Mouse (Mus musculus) MEL-GATA-1-ER (cell line): ENCODE measurements around the gene Use1.

ENCODE experiments used
- DNase-seq: peaks from one replicate; pipeline ENCODE4 v3.0.0-alpha.2; 2012; ENCODE audit warnings: low read depth; ENCODE audit errors: extremely low read depth

Gene Use1

DNA sequence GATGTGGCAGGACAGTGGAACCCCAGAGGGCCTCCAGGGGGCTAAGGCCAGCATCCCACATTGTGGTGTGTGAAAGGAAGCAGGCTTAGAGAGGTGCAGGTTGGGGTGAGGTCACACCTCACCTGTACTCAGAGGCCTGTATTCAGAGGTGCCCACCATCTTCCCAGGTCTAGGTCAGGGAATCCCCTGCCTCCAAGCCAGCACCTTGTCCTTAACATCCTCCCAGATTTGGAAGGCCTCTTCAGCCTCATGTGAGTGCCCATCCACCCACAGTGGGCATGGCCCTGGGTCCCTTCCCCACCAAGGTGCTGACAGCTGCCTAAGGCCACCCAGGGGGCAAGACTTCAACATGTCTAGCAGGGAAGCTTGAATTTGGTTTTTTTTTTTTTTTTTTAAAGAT, 34.8 kb downstream of the Use1 start:
- DNase-seq = no peak

GRCm38 (mm10) chr8:71402446-71402964, 35.9 kb downstream of the Use1 start:
- no peak for DNase-seq

DNA sequence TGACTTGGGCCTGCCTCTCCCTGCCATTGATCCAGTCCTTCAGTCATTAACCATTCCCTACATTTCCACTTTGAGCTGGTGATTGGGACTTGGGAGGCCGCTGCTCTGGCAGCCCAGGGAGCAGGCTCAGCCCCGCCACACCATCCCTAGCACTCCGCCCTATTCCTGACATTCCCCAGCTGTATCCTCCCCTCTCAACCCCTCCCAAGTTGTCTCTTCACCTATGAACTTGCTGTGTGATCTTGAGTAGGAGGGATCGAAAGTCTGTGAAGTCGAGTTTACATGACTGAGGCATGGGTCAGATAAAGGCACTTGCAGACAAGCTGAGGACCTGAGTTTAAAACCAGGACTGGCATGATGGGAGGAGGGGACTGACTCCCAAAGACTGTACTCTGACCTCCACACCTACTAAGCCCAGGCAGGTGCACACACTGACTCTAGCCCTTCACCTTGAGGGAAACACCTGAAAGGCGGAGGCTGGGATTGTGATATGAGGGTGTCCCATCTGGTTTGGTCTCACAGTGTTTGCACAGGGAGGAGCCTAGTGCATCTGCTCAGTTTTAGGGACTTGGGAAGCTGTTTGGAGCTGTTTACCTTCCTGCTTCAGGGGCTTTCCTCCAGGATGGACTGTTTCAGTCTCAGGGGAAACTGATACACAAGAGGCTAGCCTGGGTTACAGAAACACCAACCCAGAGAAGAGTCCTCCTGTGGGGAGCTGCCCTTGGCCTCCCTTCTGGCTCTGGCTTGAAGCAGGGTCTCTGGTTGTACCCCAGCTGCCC, 36.6 kb downstream of the Use1 start:
- no peak for DNase-seq

DNA sequence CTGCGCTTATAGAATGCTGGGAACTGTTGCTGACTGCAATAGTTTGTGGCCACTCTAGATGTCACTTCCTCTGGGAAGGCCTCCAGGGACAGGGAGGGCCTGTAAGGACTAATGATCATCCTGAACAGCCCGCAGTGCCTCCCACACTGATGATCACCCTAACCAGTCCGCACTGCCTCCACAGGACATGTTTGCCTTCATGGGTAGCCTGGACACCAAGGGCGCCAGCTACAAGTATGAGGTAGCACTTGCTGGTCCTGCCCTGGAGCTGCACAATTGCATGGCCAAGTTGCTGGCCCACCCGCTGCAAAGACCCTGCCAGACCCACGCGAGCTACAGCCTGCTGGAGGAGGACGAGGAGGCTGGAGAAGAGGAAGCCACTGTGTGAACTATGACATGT, 37.4 kb downstream of the Use1 start:
- DNase-seq = no peak

DNA sequence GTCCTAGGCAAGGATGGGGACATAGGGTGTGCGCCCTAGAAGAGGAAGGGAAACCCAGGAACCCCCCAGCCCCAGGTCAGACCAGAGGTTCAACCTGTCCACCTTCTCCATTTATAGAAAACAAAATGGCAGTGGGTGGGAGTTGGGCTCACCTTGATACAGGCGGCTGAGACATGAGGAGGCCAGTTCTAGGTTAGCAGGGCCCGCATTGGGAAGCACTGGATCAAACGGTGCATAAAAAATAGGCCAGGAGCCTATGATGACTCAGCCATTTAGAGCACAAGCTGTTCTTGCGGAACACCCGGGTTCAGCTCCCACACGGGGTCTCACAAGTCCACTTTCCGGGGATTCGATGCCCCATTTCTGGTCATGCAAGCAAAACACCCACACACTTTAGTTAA, 38.3 kb downstream of the Use1 start:
- no peak for DNase-seq

- peak; percentile 79 for DNase-seq
These were observed 38.9 kb downstream of the Use1 start, which contains the start of gene Ankle1 for GRCm38 (mm10) chr8:71405401-71406098. TSS of gene Ankle1 (plus strand) at chr8:71406010.

- DNase-seq = peak; percentile 36
These were observed 39.7 kb downstream of the Use1 start for GRCm38 (mm10) chr8:71406099-71407015.

- DNase-seq = no peak
These were observed 40.8 kb downstream of the Use1 start for GRCm38 (mm10) chr8:71407441-71407840.

DNA sequence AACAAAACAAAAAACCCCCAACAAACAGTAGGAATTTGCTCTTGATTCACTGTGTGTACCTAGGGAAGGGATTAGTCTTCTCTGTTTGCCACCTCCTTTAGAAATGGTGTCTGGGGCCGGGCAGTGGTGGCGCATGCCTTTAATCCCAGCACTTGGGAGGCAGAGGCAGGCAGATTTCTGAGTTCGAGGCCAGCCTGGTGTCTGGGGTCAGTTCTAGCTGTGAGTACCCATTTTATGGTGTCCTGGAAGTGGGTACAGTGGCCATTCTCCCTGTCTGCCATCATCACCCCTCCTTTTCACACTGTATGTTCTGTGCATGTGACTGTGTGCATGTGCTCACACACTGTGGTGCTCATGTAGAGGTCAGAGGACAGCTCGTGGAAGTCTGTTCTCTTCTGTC, 41.6 kb downstream of the Use1 start:
- DNase-seq = no peak

GRCm38 (mm10) chr8:71411535-71412273, 45.1 kb downstream of the Use1 start:
- no peak for DNase-seq
